Mouse (Mus musculus): ENCODE results near the gene Ppm1d. TPM values are rescaled to one million over a fixed set of nuclear protein-coding genes. Genes with fewer than 3 reads are reported as not detected.

Gene Ppm1d
- polyA plus RNA-seq, 1 experiment from 2014 or later, result 8.3 TPM

DNA sequence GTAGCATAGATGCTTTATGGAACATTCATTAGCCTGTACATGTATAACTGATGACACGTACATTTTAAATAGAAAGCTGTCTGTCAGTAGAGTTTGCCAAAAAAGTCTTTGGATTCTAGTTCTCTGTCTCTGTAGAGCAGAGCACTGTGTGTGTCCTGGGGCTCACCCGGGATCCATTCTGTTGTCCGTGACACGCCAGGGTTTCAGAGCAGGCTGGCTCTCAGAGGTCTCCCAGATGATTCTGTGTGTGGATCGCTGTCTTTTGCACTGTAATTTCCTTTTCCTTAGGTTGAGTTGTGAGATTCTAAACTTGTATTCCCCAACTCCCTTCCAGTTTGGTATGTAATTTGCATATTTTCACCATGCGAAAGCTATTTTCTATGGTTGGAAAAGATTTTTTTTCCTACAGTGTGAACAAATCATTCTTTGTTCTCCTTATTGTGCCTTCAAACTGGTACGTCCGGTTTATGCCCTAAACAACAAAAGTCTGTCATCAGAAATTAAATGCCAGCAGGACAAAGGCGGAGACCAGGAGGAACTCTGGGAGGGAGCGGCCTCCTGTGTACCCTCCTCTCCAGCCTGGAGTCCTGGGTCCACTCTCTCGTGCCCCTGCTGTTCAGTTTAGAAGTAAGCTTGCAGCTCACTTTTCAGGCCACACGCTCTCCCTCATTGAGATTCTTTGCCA, 81.3 kb downstream of the Ppm1d start:
- H3K9me3 ChIP-seq (ENCODE audit: control insufficient read depth, low read length), result no peaks in the 10 kb centered on the region
- H3K4me2 ChIP-seq (ENCODE audit: low read depth, low read length), result no peak overlapping the region
- ATAC-seq, result no peak
- no peak overlapping the region for H3K27ac ChIP-seq (ENCODE audit: low read length)
- H3K4me1 ChIP-seq (ENCODE audit: control insufficient read depth, insufficient read depth, low read length), result 0 out of 2 replicates have a peak, but pooled peaks cover 2% of the 10 kb centered on the region
- no peaks in the 10 kb centered on the region for H3K36me3 ChIP-seq (ENCODE audit: control insufficient read depth, insufficient read depth, low read length)
- WGBS, result 66% methylated on average over 12 of the region's 12 CpGs
- no peaks in the 10 kb centered on the region for H3K27me3 ChIP-seq (replicated peaks; ENCODE audit: control insufficient read depth, insufficient read depth, low read length)
- no peak overlapping the region for H3K9ac ChIP-seq (ENCODE audit: low read depth, low read length)
- H3K4me3 ChIP-seq (ENCODE audit: low read length), result no peak overlapping the region

DNA sequence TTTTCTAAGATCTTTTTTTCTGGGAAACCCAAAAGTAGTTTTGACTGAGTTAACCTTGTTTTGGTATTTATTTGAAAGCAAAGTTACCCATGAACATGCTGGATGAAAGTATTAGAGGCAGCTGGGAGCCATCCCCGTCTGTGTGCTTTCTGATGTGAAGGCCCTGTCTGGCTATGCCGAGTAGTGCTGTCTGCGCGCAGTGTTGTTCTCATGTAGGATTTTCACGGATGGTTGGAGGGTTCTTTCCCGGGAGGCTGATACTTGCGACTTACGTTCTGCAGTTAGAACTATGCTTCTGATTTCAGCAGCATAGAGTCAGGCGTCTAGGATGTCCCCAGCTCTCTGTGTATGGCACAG, 81.8 kb downstream of the Ppm1d start:
- WGBS, result 67% methylated on average over 9 of the region's 9 CpGs
- H3K27ac ChIP-seq (ENCODE audit: low read length), result no peak overlapping the region
- no peaks in the 10 kb centered on the region for H3K36me3 ChIP-seq (ENCODE audit: control insufficient read depth, insufficient read depth, low read length)
- H3K4me1 ChIP-seq (ENCODE audit: control insufficient read depth, insufficient read depth, low read length), result 0 out of 2 replicates have a peak, but pooled peaks cover 2% of the 10 kb centered on the region
- H3K27me3 ChIP-seq (replicated peaks; ENCODE audit: control insufficient read depth, insufficient read depth, low read length), result no peaks in the 10 kb centered on the region
- no peak overlapping the region for H3K4me3 ChIP-seq (ENCODE audit: low read length)
- no peak overlapping the region for H3K9ac ChIP-seq (ENCODE audit: low read depth, low read length)
- H3K4me2 ChIP-seq (ENCODE audit: low read depth, low read length), result no peak overlapping the region
- no peak for ATAC-seq
- no peaks in the 10 kb centered on the region for H3K9me3 ChIP-seq (ENCODE audit: control insufficient read depth, low read length)

GRCm38 (mm10) chr11:85393990-85394389, 82.9 kb downstream of the Ppm1d start:
- WGBS, result 54% methylated on average over 3 of the region's 3 CpGs
- Histone ChIP-seq H3K36me3 (ENCODE audit: control insufficient read depth, insufficient read depth, low read length) (no peaks in the 10 kb centered on the region), H3K9ac (ENCODE audit: low read depth, low read length) (no peak overlapping the region), H3K4me2 (ENCODE audit: low read depth, low read length) (no peak overlapping the region), H3K27ac (ENCODE audit: low read length) (no peak overlapping the region), H3K4me1 (ENCODE audit: control insufficient read depth, insufficient read depth, low read length) (0 out of 2 replicates have a peak, but pooled peaks cover 2% of the 10 kb centered on the region), H3K4me3 (ENCODE audit: low read length) (no peak overlapping the region), H3K27me3 (replicated peaks; ENCODE audit: control insufficient read depth, insufficient read depth, low read length) (no peaks in the 10 kb centered on the region), H3K9me3 (ENCODE audit: control insufficient read depth, low read length) (no peaks in the 10 kb centered on the region)
- no peak for ATAC-seq

DNA sequence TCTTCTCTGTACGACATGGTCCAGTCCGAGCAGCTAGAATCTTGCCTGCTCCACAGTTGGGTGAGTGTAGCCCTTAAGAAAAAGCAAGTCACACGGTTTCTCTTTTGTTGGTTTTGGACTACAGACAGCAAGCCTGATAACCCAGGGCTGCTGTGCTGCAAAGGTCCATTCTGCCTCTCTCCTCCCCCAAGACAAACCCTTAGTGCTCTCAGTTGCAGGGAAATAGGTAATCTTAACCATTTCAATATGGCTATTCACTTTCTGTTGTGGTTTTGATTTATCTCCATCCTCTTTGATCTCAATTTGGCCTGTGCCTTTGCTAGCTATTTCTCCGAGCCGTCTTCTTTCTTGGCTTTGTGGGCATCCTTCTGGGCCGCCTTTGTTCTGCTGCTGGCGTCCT, 84.3 kb downstream of the Ppm1d start:
- Histone ChIP-seq H3K4me2 (ENCODE audit: low read depth, low read length) (no peak overlapping the region), H3K36me3 (ENCODE audit: control insufficient read depth, insufficient read depth, low read length) (no peaks in the 10 kb centered on the region), H3K4me1 (ENCODE audit: control insufficient read depth, insufficient read depth, low read length) (0 out of 2 replicates have a peak, but pooled peaks cover 2% of the 10 kb centered on the region), H3K4me3 (ENCODE audit: low read length) (no peak overlapping the region), H3K9me3 (ENCODE audit: control insufficient read depth, low read length) (no peaks in the 10 kb centered on the region), H3K27me3 (replicated peaks; ENCODE audit: control insufficient read depth, insufficient read depth, low read length) (no peaks in the 10 kb centered on the region), H3K9ac (ENCODE audit: low read depth, low read length) (no peak overlapping the region), H3K27ac (ENCODE audit: low read length) (no peak overlapping the region)
- 70% methylated on average over 7 of the region's 7 CpGs for WGBS
- no peak for ATAC-seq

Other genes starting within 250 kb of the Ppm1d start
- gene Usp32, start 171.1 kb upstream of the Ppm1d start, polyA plus RNA-seq (2015; fragmentation: Nextera tagmentation; extraction: Ambion mirVana), result 3.1 and 3.9 TPM in 2 replicates
- gene 1700125H20Rik, start 140.8 kb upstream of the Ppm1d start, polyA plus RNA-seq (2015; fragmentation: Nextera tagmentation; extraction: Ambion mirVana), result not detected in 2 replicates
- gene Appbp2, start 76.1 kb upstream of the Ppm1d start, polyA plus RNA-seq (2015; fragmentation: Nextera tagmentation; extraction: Ambion mirVana), result 31.1 and 31.3 TPM in 2 replicates
- gene Bcas3, start 41.9 kb downstream of the Ppm1d start, polyA plus RNA-seq (2015; fragmentation: Nextera tagmentation; extraction: Ambion mirVana), result 15.4 and 20.2 TPM in 2 replicates

All from intestine, embryonic 16.5 days (tissue).